In genomic region chr9:123924035-123924434, GRCm38 (mm10) we compare ENCODE assay signal across 9 mouse cellular contexts. TPM values are rescaled to one million over a fixed set of nuclear protein-coding genes. Genes with fewer than 3 reads are reported as not detected.
DNase-seq lines count a peak whose midpoint lies in the region; ATAC-seq lines count a peak whose summit lies in the region.
"Not testable (repeated sequence)": the region's sequence is repeated elsewhere in the genome, so short reads cannot be mapped to it uniquely, and the experiment has no call there.
"Had no signal": no experiment of that assay in that cellular context is flagged by ENCODE, and none has a peak within 500 bp of the region (broad histone marks: within the 10 kb centered on the region; RNA-seq: fewer than 3 reads in every experiment).

No protein-coding gene starts in this region.

- H3K9ac ChIP-seq in lung, embryonic 15.5 days, result not testable (repeated sequence)
- H3K9ac ChIP-seq in neural tube, embryonic 15.5 days (replicated peaks), result peak overlapping the region; percentile 73

- WGBS in lung, embryonic 15.5 days, result 0% methylated on average over 11 of the region's 11 CpGs
- WGBS in neural tube, embryonic 15.5 days, result 0% methylated on average over 11 of the region's 11 CpGs

- not testable (repeated sequence) for H3K27me3 ChIP-seq in lung, embryonic 15.5 days; neural tube, embryonic 15.5 days (replicated peaks)

- peak; percentile 54 for ATAC-seq in frontal cortex, adult (ENCODE audit: low TSS enrichment)
- ATAC-seq in hematopoietic stem cell, adult 5-6 weeks (replicated peaks in 1 of 2; ENCODE audit: insufficient read depth in 1 of 2, low FRiP score in 2 of 2, low TSS enrichment in 1 of 2, low read depth in 1 of 2, poor library complexity in 2 of 2, severe bottlenecking in 2 of 2), result peak; percentile 27 to 28; a peak in 3 of 4 replicates
- peak; percentile 60 for ATAC-seq in lung, embryonic 15.5 days (ENCODE audit: borderline replicate concordance, extremely low read depth, low FRiP score, low TSS enrichment)
- ATAC-seq in neural tube, embryonic 15.5 days (ENCODE audit: low FRiP score), result peak; percentile 68

- H3K27ac ChIP-seq in lung, embryonic 15.5 days, result peak overlapping the region; percentile 96
- peak overlapping the region; percentile 98 for H3K27ac ChIP-seq in neural tube, embryonic 15.5 days (replicated peaks)

- not testable (repeated sequence) for H3K9me3 ChIP-seq in lung, embryonic 15.5 days; neural tube, embryonic 15.5 days (replicated peaks)

- peak overlapping the region; percentile 90 for H3K4me2 ChIP-seq in lung, embryonic 15.5 days
- peak overlapping the region; percentile 69 for H3K4me2 ChIP-seq in neural tube, embryonic 15.5 days

- H3K4me3 ChIP-seq in lung, embryonic 15.5 days, result peak overlapping the region; percentile 61
- peak overlapping the region; percentile 62 for H3K4me3 ChIP-seq in neural tube, embryonic 15.5 days (replicated peaks)

- peak; percentile 79 for DNase-seq in Muller cell, postnatal 12 days (ENCODE audit: inconsistent ontology term)
- DNase-seq in cerebellum, postnatal 10 days, result peak; percentile 87 to 89
- DNase-seq in layer of hippocampus, adult 8-10 months (ENCODE audit: low spot score in 2 of 2), result peak; percentile 55 to 64
- DNase-seq in thymus, adult 18-20 months, result peak; percentile 58 to 79

- peaks cover 22% of the 10 kb centered on the region for H3K4me1 ChIP-seq in lung, embryonic 15.5 days
- H3K4me1 ChIP-seq in neural tube, embryonic 15.5 days, result peaks cover 16% of the 10 kb centered on the region

- H3K36me3 ChIP-seq in lung, embryonic 15.5 days; neural tube, embryonic 15.5 days: not testable (repeated sequence)

RNA-seq across cellular contexts. Expression of gene Ccr1, which starts 44.5 kb away (rescaled TPM):
- total RNA-seq in hematopoietic stem cell, adult 5-6 weeks (2017), result 3.6 and 11.7 TPM in 2 replicates
- under 1 TPM; 0.11 to 0.16 (median 0.14) TPM for total RNA-seq in layer of hippocampus, adult 8-10 months (2022)
- 3.4 and 3.6 TPM in 2 replicates for polyA plus RNA-seq in lung, embryonic 15.5 days (2015; fragmentation: Nextera tagmentation; extraction: Ambion mirVana)
- 0.65 and 1.5 TPM in 2 replicates for polyA plus RNA-seq in neural tube, embryonic 15.5 days (2015; fragmentation: Nextera tagmentation; extraction: Ambion mirVana)

RNA-seq across cellular contexts. Expression of gene Ccr1l1, which starts 54.2 kb away (rescaled TPM):
- total RNA-seq in hematopoietic stem cell, adult 5-6 weeks (2017), result 0.44 TPM in 1 of 2 replicates, not detected in the other
- total RNA-seq in layer of hippocampus, adult 8-10 months (2022), result not detected
- not detected in 2 replicates for polyA plus RNA-seq in lung, embryonic 15.5 days (2015; fragmentation: Nextera tagmentation; extraction: Ambion mirVana)
- not detected in 2 replicates for polyA plus RNA-seq in neural tube, embryonic 15.5 days (2015; fragmentation: Nextera tagmentation; extraction: Ambion mirVana)
- total RNA-seq: gastrocnemius, adult 8-10 months had no signal

Comparison
In these comparisons a context has a peak if more than half of its experiments do, and no peak if none do; other contexts are left out.
1. Peak in every context shown above with its lines: DNase-seq, ATAC-seq, H3K4me3 ChIP-seq and H3K27ac ChIP-seq.